Mouse (Mus musculus): ENCODE results near the gene Sh3bgrl2. TPM values are rescaled to one million over a fixed set of nuclear protein-coding genes. Genes with fewer than 3 reads are reported as not detected.

Gene Sh3bgrl2
- polyA plus RNA-seq, 2 experiments: 5.3 to 15.5 TPM

- Histone ChIP-seq H3K27ac (replicated peaks; ENCODE audit: low read depth, low read length) (no peak overlapping the region), H3K27me3 (ENCODE audit: control insufficient read depth, insufficient read depth, low read length) (no peaks in the 10 kb centered on the region), H3K4me2 (replicated peaks; ENCODE audit: low read depth, low read length, severe bottlenecking) (no peak overlapping the region), H3K4me1 (ENCODE audit: control insufficient read depth, insufficient read depth, low read length) (peaks cover 8% of the 10 kb centered on the region), H3K36me3 (ENCODE audit: control insufficient read depth, insufficient read depth, low read length) (no peaks in the 10 kb centered on the region), H3K9me3 (ENCODE audit: control insufficient read depth, low read length) (no peaks in the 10 kb centered on the region), H3K9ac (ENCODE audit: low read depth, low read length, severe bottlenecking) (no peak overlapping the region), H3K4me3 (replicated peaks; ENCODE audit: low read length) (no peak overlapping the region)
- ATAC-seq (ENCODE audit: low FRiP score, low read depth) (no peak), DNase-seq (ENCODE audit: low spot score) (no peak)
- TF ChIP-seq POLR2A (IDR thresholded peaks at IDR 0.05; ENCODE audit: borderline replicate concordance, extremely low read depth, insufficient read depth, insufficient read length): no peak
- WGBS: 87% methylated on average over 7 of the region's 7 CpGs
These were observed 49.9 kb downstream of the Sh3bgrl2 start for GRCm38 (mm10) chr9:83598047-83598446.

GRCm38 (mm10) chr9:83599505-83599904, 51.4 kb downstream of the Sh3bgrl2 start:
- Histone ChIP-seq H3K4me1 (ENCODE audit: control insufficient read depth, insufficient read depth, low read length) (peaks cover 8% of the 10 kb centered on the region), H3K4me3 (replicated peaks; ENCODE audit: low read length) (no peak overlapping the region), H3K27me3 (ENCODE audit: control insufficient read depth, insufficient read depth, low read length) (no peaks in the 10 kb centered on the region), H3K36me3 (ENCODE audit: control insufficient read depth, insufficient read depth, low read length) (no peaks in the 10 kb centered on the region), H3K9me3 (ENCODE audit: control insufficient read depth, low read length) (no peaks in the 10 kb centered on the region), H3K9ac (ENCODE audit: low read depth, low read length, severe bottlenecking) (no peak overlapping the region), H3K4me2 (replicated peaks; ENCODE audit: low read depth, low read length, severe bottlenecking) (no peak overlapping the region), H3K27ac (replicated peaks; ENCODE audit: low read depth, low read length) (no peak overlapping the region)
- WGBS: 48% methylated on average over 6 of the region's 6 CpGs
- DNase-seq (ENCODE audit: low spot score): no peak
- ATAC-seq (ENCODE audit: low FRiP score, low read depth): no peak
- no peak for TF ChIP-seq POLR2A (IDR thresholded peaks at IDR 0.05; ENCODE audit: borderline replicate concordance, extremely low read depth, insufficient read depth, insufficient read length)

- Histone ChIP-seq H3K9ac (ENCODE audit: low read depth, low read length, severe bottlenecking) (no peak overlapping the region), H3K36me3 (ENCODE audit: control insufficient read depth, insufficient read depth, low read length) (no peaks in the 10 kb centered on the region), H3K9me3 (ENCODE audit: control insufficient read depth, low read length) (no peaks in the 10 kb centered on the region), H3K4me2 (replicated peaks; ENCODE audit: low read depth, low read length, severe bottlenecking) (no peak overlapping the region), H3K4me1 (ENCODE audit: control insufficient read depth, insufficient read depth, low read length) (peaks cover 8% of the 10 kb centered on the region), H3K27me3 (ENCODE audit: control insufficient read depth, insufficient read depth, low read length) (no peaks in the 10 kb centered on the region), H3K4me3 (replicated peaks; ENCODE audit: low read length) (no peak overlapping the region), H3K27ac (replicated peaks; ENCODE audit: low read depth, low read length) (no peak overlapping the region)
- WGBS: 76% methylated on average over 10 of the region's 10 CpGs
- no peak for ATAC-seq (ENCODE audit: low FRiP score, low read depth)
- no peak for TF ChIP-seq POLR2A (IDR thresholded peaks at IDR 0.05; ENCODE audit: borderline replicate concordance, extremely low read depth, insufficient read depth, insufficient read length)
- DNase-seq (ENCODE audit: low spot score): no peak
These were observed 52.3 kb downstream of the Sh3bgrl2 start for GRCm38 (mm10) chr9:83600286-83601048.

GRCm38 (mm10) chr9:83602176-83602770, 54.1 kb downstream of the Sh3bgrl2 start:
- ATAC-seq (ENCODE audit: low FRiP score, low read depth) (no peak), DNase-seq (ENCODE audit: low spot score) (no peak)
- no peaks in the 10 kb centered on the region for H3K9me3 ChIP-seq (ENCODE audit: control insufficient read depth, low read length)
- no peak overlapping the region for H3K27ac ChIP-seq (replicated peaks; ENCODE audit: low read depth, low read length)
- no peaks in the 10 kb centered on the region for H3K36me3 ChIP-seq (ENCODE audit: control insufficient read depth, insufficient read depth, low read length)
- no peak overlapping the region for H3K4me3 ChIP-seq (replicated peaks; ENCODE audit: low read length)
- no peaks in the 10 kb centered on the region for H3K27me3 ChIP-seq (ENCODE audit: control insufficient read depth, insufficient read depth, low read length)
- WGBS: 60% methylated on average over 6 of the region's 6 CpGs
- no peak overlapping the region for H3K9ac ChIP-seq (ENCODE audit: low read depth, low read length, severe bottlenecking)
- no peak overlapping the region for H3K4me2 ChIP-seq (replicated peaks; ENCODE audit: low read depth, low read length, severe bottlenecking)
- no peak for TF ChIP-seq POLR2A (IDR thresholded peaks at IDR 0.05; ENCODE audit: borderline replicate concordance, extremely low read depth, insufficient read depth, insufficient read length)
- peaks cover 8% of the 10 kb centered on the region for H3K4me1 ChIP-seq (ENCODE audit: control insufficient read depth, insufficient read depth, low read length)

- WGBS: 69% methylated on average over 2 of the region's 2 CpGs
- DNase-seq (ENCODE audit: low spot score) (no peak), ATAC-seq (ENCODE audit: low FRiP score, low read depth) (no peak)
- Histone ChIP-seq H3K4me1 (ENCODE audit: control insufficient read depth, insufficient read depth, low read length) (peaks cover 8% of the 10 kb centered on the region), H3K9me3 (ENCODE audit: control insufficient read depth, low read length) (no peaks in the 10 kb centered on the region), H3K9ac (ENCODE audit: low read depth, low read length, severe bottlenecking) (no peak overlapping the region), H3K36me3 (ENCODE audit: control insufficient read depth, insufficient read depth, low read length) (no peaks in the 10 kb centered on the region), H3K4me2 (replicated peaks; ENCODE audit: low read depth, low read length, severe bottlenecking) (no peak overlapping the region), H3K27me3 (ENCODE audit: control insufficient read depth, insufficient read depth, low read length) (no peaks in the 10 kb centered on the region), H3K27ac (replicated peaks; ENCODE audit: low read depth, low read length) (no peak overlapping the region), H3K4me3 (replicated peaks; ENCODE audit: low read length) (no peak overlapping the region)
- no peak for TF ChIP-seq POLR2A (IDR thresholded peaks at IDR 0.05; ENCODE audit: borderline replicate concordance, extremely low read depth, insufficient read depth, insufficient read length)
These were observed 55.0 kb downstream of the Sh3bgrl2 start for GRCm38 (mm10) chr9:83603159-83603558.
